Mouse (Mus musculus) stomach, embryonic 15.5 days (tissue): ENCODE results near the gene Olfr1368. TPM values are rescaled to one million over a fixed set of nuclear protein-coding genes. Genes with fewer than 3 reads are reported as not detected.

Source experiments
- ATAC-seq: fragments of 200-750 bp; cut with Nextera tagmentation; 2 replicates; pipeline ENCODE4 v1.8.0; 2017; ENCODE audit warnings: low read depth, moderate number of reproducible peaks, moderate TSS enrichment; ENCODE audit not compliant: insufficient read depth, low FRiP score
- H3K27ac ChIP-seq: fragments of 300-500 bp; sonication (generic); 2 replicates; pipeline ENCODE4 v1.5.1; 2015; ENCODE audit warnings: mild to moderate bottlenecking, inconsistent platforms
- H3K27me3 ChIP-seq: fragments of 300-500 bp; sonication (generic); replicated peaks from 2 replicates; pipeline ENCODE4 v1.6.1; 2015; ENCODE audit warnings: inconsistent platforms
- H3K36me3 ChIP-seq: fragments of 300-500 bp; sonication (generic); 2 replicates; pipeline ENCODE4 v1.6.1; 2015; ENCODE audit warnings: inconsistent platforms
- H3K4me1 ChIP-seq: fragments of 300-500 bp; sonication (generic); 2 replicates; pipeline ENCODE4 v1.6.1; 2015; ENCODE audit warnings: inconsistent platforms
- H3K4me2 ChIP-seq: fragments of 300-500 bp; sonication (generic); 2 replicates; pipeline ENCODE4 v1.6.1; 2015; ENCODE audit warnings: mild to moderate bottlenecking, inconsistent platforms
- H3K4me3 ChIP-seq: fragments of 300-500 bp; sonication (generic); replicated peaks from 2 replicates; pipeline ENCODE4 v1.5.1; 2015; ENCODE audit warnings: inconsistent platforms
- H3K9ac ChIP-seq: fragments of 300-500 bp; sonication (generic); 2 replicates; pipeline ENCODE4 v1.6.1; 2015; ENCODE audit warnings: inconsistent platforms
- H3K9me3 ChIP-seq: fragments of 300-500 bp; sonication (generic); 2 replicates; pipeline ENCODE4 v1.6.1; 2016; ENCODE audit warnings: inconsistent platforms
- WGBS: fragments of 180-500 bp; shearing (Covaris S2); methylation state at CpG from one replicate; pipeline ENCODE4 v1.1.7; 2015; 5-methylcytosine and 5-hydroxymethylcytosine counted together
- polyA plus RNA-seq: library from polyadenylated mRNA; unstranded; fragments of >200 nt; fragmentation: Nextera tagmentation; extraction: Ambion mirVana; gene quantifications from 2 replicates; pipeline ENCODE4 v1.2.1, GENCODE M21; 2015

Olfr1368 gene
- polyA plus RNA-seq, 1 experiment from 2014 or later = not detected

GRCm38 (mm10) chr13:21173072-21173471 lies 27.4 kb upstream of the Olfr1368 start:
- Histone ChIP-seq H3K4me1 (0 out of 2 replicates have a peak, but pooled peaks cover 2% of the 10 kb centered on the region), H3K9ac (no peak overlapping the region), H3K4me3 (peak overlapping the region; percentile 45), H3K9me3 (no peaks in the 10 kb centered on the region), H3K4me2 (peak overlapping the region; percentile 67), H3K27me3 (no peaks in the 10 kb centered on the region), H3K36me3 (no peaks in the 10 kb centered on the region), H3K27ac (peak overlapping the region; percentile 85)
- WGBS = under 1% methylated on average over 11 of the region's 11 CpGs
- peak; percentile 62 for ATAC-seq

- Histone ChIP-seq H3K4me3 (peak overlapping the region; percentile 45), H3K4me1 (0 out of 2 replicates have a peak, but pooled peaks cover 2% of the 10 kb centered on the region), H3K9ac (no peak overlapping the region), H3K27me3 (no peaks in the 10 kb centered on the region), H3K27ac (peak overlapping the region; percentile 85), H3K36me3 (no peaks in the 10 kb centered on the region), H3K9me3 (no peaks in the 10 kb centered on the region), H3K4me2 (peak overlapping the region; percentile 67)
- 2% methylated on average over 16 of the region's 16 CpGs for whole genome bisulfite sequencing
- peak; percentile 72 for ATAC-seq
These were observed 26.8 kb upstream of the Olfr1368 start for GRCm38 (mm10) chr13:21172241-21173027.

GRCm38 (mm10) chr13:21171600-21172150 lies 26.0 kb upstream of the Olfr1368 start:
- ATAC-seq = no peak
- no peak overlapping the region for H3K9ac ChIP-seq
- H3K4me3 ChIP-seq = peak overlapping the region; percentile 43

GRCm38 (mm10) chr13:21171156-21171530 lies 25.5 kb upstream of the Olfr1368 start:
- Histone ChIP-seq H3K27ac (no peak overlapping the region), H3K4me1 (0 out of 2 replicates have a peak, but pooled peaks cover 2% of the 10 kb centered on the region), H3K9me3 (no peaks in the 10 kb centered on the region), H3K27me3 (no peaks in the 10 kb centered on the region), H3K9ac (no peak overlapping the region), H3K4me2 (peak overlapping the region; percentile 67), H3K4me3 (peak overlapping the region; percentile 43), H3K36me3 (no peaks in the 10 kb centered on the region)
- 14% methylated on average over 15 of the region's 15 CpGs for WGBS
- no peak for ATAC-seq

More at GRCm38 (mm10) chr13:21171600-21172150, 26.0 kb upstream of the Olfr1368 start:
- H3K9me3 ChIP-seq = no peaks in the 10 kb centered on the region
- WGBS = under 1% methylated on average over 12 of the region's 12 CpGs
- peak overlapping the region; percentile 67 for H3K4me2 ChIP-seq
- H3K4me1 ChIP-seq = 0 out of 2 replicates have a peak, but pooled peaks cover 2% of the 10 kb centered on the region
- H3K36me3 ChIP-seq = no peaks in the 10 kb centered on the region
- H3K27ac ChIP-seq = 0 out of 2 replicates have a peak overlapping the region, but pooled peaks have one; percentile 6
- no peaks in the 10 kb centered on the region for H3K27me3 ChIP-seq

- H3K9me3 ChIP-seq = no peaks in the 10 kb centered on the region
- no peaks in the 10 kb centered on the region for H3K36me3 ChIP-seq
- ATAC-seq = no peak
- peak overlapping the region; percentile 84 for H3K4me2 ChIP-seq
- H3K9ac ChIP-seq = no peak overlapping the region
- 59% methylated on average over 17 of the region's 17 CpGs for WGBS
- 0 out of 2 replicates have a peak, but pooled peaks cover 2% of the 10 kb centered on the region for H3K4me1 ChIP-seq
- peak overlapping the region; percentile 56 for H3K4me3 ChIP-seq
- H3K27ac ChIP-seq = no peak overlapping the region
- H3K27me3 ChIP-seq = no peaks in the 10 kb centered on the region
These were observed 24.9 kb upstream of the Olfr1368 start for GRCm38 (mm10) chr13:21170431-21171155.

DNA sequence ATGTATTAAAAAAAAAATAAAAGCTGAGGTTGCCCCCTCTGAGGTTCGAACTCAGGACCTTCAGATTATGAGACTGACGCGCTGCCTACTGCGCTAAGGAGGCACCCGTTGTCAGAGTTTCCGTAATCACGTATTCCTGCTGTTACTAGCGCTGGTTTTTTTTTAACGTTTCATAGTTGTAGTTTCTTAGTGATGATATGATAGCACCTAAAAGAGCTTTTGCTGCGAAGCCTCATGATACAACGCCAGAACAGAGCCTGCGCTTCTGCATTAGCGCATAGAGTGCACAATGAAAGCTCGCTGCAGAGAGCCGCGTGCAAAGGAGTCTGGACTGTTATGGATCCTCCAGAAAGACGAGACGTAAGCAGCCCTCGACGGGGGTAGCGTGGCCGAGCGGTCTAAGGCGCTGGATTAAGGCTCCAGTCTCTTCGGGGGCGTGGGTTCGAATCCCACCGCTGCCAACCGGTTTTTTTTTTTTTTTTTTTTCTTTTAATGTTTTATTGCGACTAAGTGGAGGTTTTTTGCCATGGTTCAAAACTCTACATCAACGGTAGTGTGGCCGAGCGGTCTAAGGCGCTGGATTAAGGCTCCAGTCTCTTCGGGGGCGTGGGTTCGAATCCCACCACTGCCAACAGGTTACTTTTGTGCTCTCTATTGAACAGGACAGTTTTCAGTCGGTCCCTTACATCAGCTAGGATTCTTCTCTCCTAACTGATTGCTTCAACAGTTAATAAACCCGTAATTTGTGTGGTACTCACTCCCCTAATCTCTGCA lies 24.2 kb upstream of the Olfr1368 start:
- Histone ChIP-seq H3K27me3 (no peaks in the 10 kb centered on the region), H3K9ac (no peak overlapping the region)

GRCm38 (mm10) chr13:21169121-21169656 lies 23.5 kb upstream of the Olfr1368 start:
- ATAC-seq = no peak
- Histone ChIP-seq H3K4me3 (peak overlapping the region; percentile 56), H3K27ac (no peak overlapping the region; the same call in 1 of the 2 replicates), H3K9ac (peak overlapping the region; percentile 42; the same call in 1 of the 2 replicates), H3K4me2 (peak overlapping the region; percentile 84), H3K36me3 (no peaks in the 10 kb centered on the region), H3K27me3 (no peaks in the 10 kb centered on the region), H3K9me3 (no peaks in the 10 kb centered on the region), H3K4me1 (0 out of 2 replicates have a peak, but pooled peaks cover 2% of the 10 kb centered on the region)
- WGBS = 3% methylated on average over 14 of the region's 14 CpGs

More for the DNA sequence above, 24.2 kb upstream of the Olfr1368 start:
- Histone ChIP-seq H3K36me3 (no peaks in the 10 kb centered on the region), H3K4me2 (peak overlapping the region; percentile 84), H3K4me3 (peak overlapping the region; percentile 56), H3K4me1 (0 out of 2 replicates have a peak, but pooled peaks cover 2% of the 10 kb centered on the region), H3K27ac (peak overlapping the region; percentile 81), H3K9me3 (no peaks in the 10 kb centered on the region)
- WGBS = 1% methylated on average over 39 of the region's 39 CpGs
- ATAC-seq = peak; percentile 81

DNA sequence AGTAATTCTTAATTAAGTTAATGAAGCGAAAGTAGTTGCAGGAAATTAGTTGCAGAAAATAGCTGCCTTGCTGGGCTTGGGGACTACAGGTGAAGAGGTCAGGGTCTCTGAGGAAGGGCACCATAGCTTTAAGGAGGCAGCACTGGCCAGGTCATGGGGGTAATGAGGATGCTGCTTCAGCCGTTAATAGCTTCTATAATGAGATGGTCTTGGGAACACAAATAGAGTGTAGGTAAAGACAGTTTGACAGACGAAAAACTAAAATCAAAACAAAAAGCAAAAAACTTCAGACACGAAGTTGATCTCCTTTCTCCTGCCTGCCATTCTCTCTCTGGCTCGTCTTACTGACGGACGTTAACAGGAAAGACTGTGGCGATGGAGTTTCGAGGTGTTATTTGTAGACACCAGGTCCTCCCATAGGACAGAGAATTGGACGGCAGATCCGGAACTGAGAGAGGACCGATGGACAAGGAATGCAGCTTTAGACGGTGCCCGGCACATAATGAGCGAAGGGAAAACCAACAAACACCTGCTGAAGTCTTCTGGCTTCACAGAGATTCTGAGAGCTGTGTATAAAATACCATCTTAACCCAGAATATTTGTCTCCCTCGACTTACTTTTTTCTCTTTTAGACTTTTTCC lies 22.8 kb upstream of the Olfr1368 start:
- Histone ChIP-seq H3K36me3 (no peaks in the 10 kb centered on the region), H3K4me1 (0 out of 2 replicates have a peak, but pooled peaks cover 2% of the 10 kb centered on the region), H3K27me3 (no peaks in the 10 kb centered on the region), H3K27ac (peak overlapping the region; percentile 58; the same call in 1 of the 2 replicates), H3K9ac (peak overlapping the region; percentile 42; the same call in 1 of the 2 replicates), H3K4me2 (peak overlapping the region; percentile 84), H3K4me3 (peak overlapping the region; percentile 56), H3K9me3 (no peaks in the 10 kb centered on the region)
- WGBS = 1% methylated on average over 16 of the region's 16 CpGs
- ATAC-seq = no peak

- Histone ChIP-seq H3K9me3 (no peaks in the 10 kb centered on the region), H3K9ac (peak overlapping the region; percentile 42; the same call in 1 of the 2 replicates), H3K4me2 (peak overlapping the region; percentile 84), H3K36me3 (no peaks in the 10 kb centered on the region), H3K27me3 (no peaks in the 10 kb centered on the region), H3K4me1 (0 out of 2 replicates have a peak, but pooled peaks cover 2% of the 10 kb centered on the region), H3K27ac (no peak overlapping the region), H3K4me3 (peak overlapping the region; percentile 56)
- no peak for ATAC-seq
- 0% methylated on average over 8 of the region's 8 CpGs for WGBS
These were observed 22.2 kb upstream of the Olfr1368 start for GRCm38 (mm10) chr13:21167910-21168300.
